Mouse (Mus musculus) myocyte (in vitro differentiated cells): ENCODE measurements around the gene Calml3.

Source experiments
- MAX ChIP-seq: IDR thresholded peaks from one replicate; pipeline ENCODE4 v1.6.1; 2011; ENCODE audit warnings: low read depth, mild to moderate bottlenecking, control low read depth
- POLR2A ChIP-seq: IDR thresholded peaks from one replicate; pipeline ENCODE4 v1.6.1; 2011; ENCODE audit warnings: low read depth, mild to moderate bottlenecking, control low read depth, moderate library complexity; ENCODE audit not compliant: insufficient read length
- USF1 ChIP-seq: IDR thresholded peaks from one replicate; pipeline ENCODE4 v1.6.1; 2011; ENCODE audit warnings: low read depth, mild to moderate bottlenecking, control low read depth, moderate library complexity

- TF ChIP-seq USF1 (no peak), POLR2A (no peak), MAX (no peak)
Measured at GRCm38 (mm10) chr13:3796649-3797048, 7.5 kb downstream of the Calml3 start.
